Mouse (Mus musculus): ENCODE measurements around the gene Fam20a. TPM values are rescaled to one million over a fixed set of nuclear protein-coding genes. Genes with fewer than 3 reads are reported as not detected.

Fam20a gene
- total and polyA plus RNA-seq, 3 experiments, result not detected

DNA sequence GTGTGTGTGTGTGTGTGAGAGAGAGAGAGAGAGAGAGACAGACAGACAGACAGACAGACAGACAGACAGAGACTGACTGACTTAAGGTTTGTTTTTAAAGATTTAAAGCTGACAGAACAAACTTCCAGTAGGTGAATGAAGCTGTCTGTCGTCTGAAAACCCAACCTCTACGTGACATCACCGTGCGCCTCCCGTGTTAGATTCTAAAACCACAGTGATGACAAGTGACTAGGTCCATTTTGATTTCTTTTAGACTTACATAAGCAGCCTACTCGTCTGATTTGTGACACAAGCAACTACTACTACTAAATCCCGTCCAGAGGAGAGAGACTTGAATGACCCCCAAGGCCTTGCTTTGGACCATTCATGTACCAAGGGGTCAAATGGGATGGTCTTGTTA is 48.3 kb downstream of the Fam20a start:
- Histone ChIP-seq H3K36me3 (ENCODE audit: control insufficient read depth in 1 of 2, insufficient read depth in 2 of 2, low read length in 2 of 2) (peaks cover 7 to 9% of the 10 kb centered on the region in 2 experiments; a peak in 3 of 4 replicates), H3K9me3 (replicated peaks; ENCODE audit: insufficient read depth, low read length) (no peaks in the 10 kb centered on the region), H3K27me3 (ENCODE audit: control insufficient read depth in 1 of 2, insufficient read depth in 2 of 2, low read length in 2 of 2) (no peaks in the 10 kb centered on the region), H3K4me3 (ENCODE audit: control insufficient read depth in 1 of 2, insufficient read depth in 1 of 2, low read depth in 2 of 2, low read length in 2 of 2) (no peak overlapping the region), H3K4me1 (ENCODE audit: control insufficient read depth in 1 of 2, insufficient read depth in 2 of 2, low read length in 2 of 2) (peaks cover 0 to 9% of the 10 kb centered on the region in 2 experiments; a peak in 2 of 4 replicates), H3K79me2 (ENCODE audit: control insufficient read depth, insufficient read depth, low read length, poor library complexity) (no peaks in the 10 kb centered on the region), H3K9ac (ENCODE audit: control insufficient read depth, low read depth, low read length, poor library complexity, severe bottlenecking) (no peak overlapping the region), H3K27ac (ENCODE audit: control insufficient read depth, low read depth, low read length) (no peak overlapping the region)
- no peak for DNase-seq (ENCODE audit: low read depth, low spot score)
- TF ChIP-seq HCFC1 (IDR thresholded peaks at IDR 0.05; ENCODE audit: low read depth, low read length) (no peak), ZKSCAN1 (IDR thresholded peaks at IDR 0.05; ENCODE audit: low read depth, low read length) (no peak), GABPA (IDR thresholded peaks at IDR 0.05; ENCODE audit: low read depth, low read length) (no peak), E2F4 (IDR thresholded peaks at IDR 0.05; ENCODE audit: borderline replicate concordance, low read depth, low read length) (no peak), POLR2A (IDR thresholded peaks at IDR 0.05; ENCODE audit: control insufficient read depth in 1 of 2, insufficient read depth in 1 of 2, low read depth in 1 of 2, low read length in 2 of 2, poor library complexity in 1 of 2) (no peak), TCF12 (IDR thresholded peaks at IDR 0.05; ENCODE audit: low read depth, low read length) (no peak), MAZ (IDR thresholded peaks at IDR 0.05; ENCODE audit: low read depth, low read length) (no peak), RCOR1 (IDR thresholded peaks at IDR 0.05; ENCODE audit: low read depth, low read length) (no peak), MAFK (IDR thresholded peaks at IDR 0.05; ENCODE audit: borderline replicate concordance, low read depth, low read length) (no peak), CHD2 (IDR thresholded peaks at IDR 0.05; ENCODE audit: low read length) (no peak), ZNF384 (IDR thresholded peaks at IDR 0.05; ENCODE audit: low read depth, low read length) (no peak), MXI1 (IDR thresholded peaks at IDR 0.05; ENCODE audit: low read depth, low read length) (no peak), ELF1 (IDR thresholded peaks at IDR 0.05; ENCODE audit: low read depth, low read length) (no peak), GATA1 (IDR thresholded peaks at IDR 0.05; ENCODE audit: low read depth, low read length) (no peak), POLR2AphosphoS5 (IDR thresholded peaks at IDR 0.05; ENCODE audit: borderline replicate concordance, low read depth, low read length) (no peak), MYC (IDR thresholded peaks at IDR 0.05; ENCODE audit: low read depth, low read length) (no peak), MYB (IDR thresholded peaks at IDR 0.05; ENCODE audit: low read depth, low read length) (no peak), ZC3H11A (IDR thresholded peaks at IDR 0.05; ENCODE audit: low read depth, low read length) (no peak), NELFE (IDR thresholded peaks at IDR 0.05; ENCODE audit: low read depth, low read length) (no peak), BHLHE40 (IDR thresholded peaks at IDR 0.05; ENCODE audit: borderline replicate concordance, low read depth, low read length) (no peak)
